Mouse (Mus musculus) monocyte, adult 5-6 weeks (primary cell): ENCODE data around the gene Klc2. TPM values are rescaled to one million over a fixed set of nuclear protein-coding genes. Genes with fewer than 3 reads are reported as not detected.
"Not testable (repeated sequence)": the region's sequence is repeated elsewhere in the genome, so short reads cannot be mapped to it uniquely, and the experiment has no call there.

ENCODE experiments used
- ATAC-seq: fragments of 153-309, 156-312 bp; replicated peaks from 2 replicates; pipeline ENCODE4 v1.8.0; 2017; ENCODE audit warnings: mild to moderate bottlenecking; ENCODE audit not compliant: low TSS enrichment, insufficient number of reproducible peaks, severe bottlenecking, poor library complexity, low FRiP score
- total RNA-seq: library from RNA; stranded (forward); fragments of 200-1000, 200-491, 200-594 nt; gene quantifications from 3 replicates; pipeline ENCODE4 v1.2.3, GENCODE M21; 2017

The Klc2 gene
- total RNA-seq, 1 experiment from 2014 or later, result 9.2 TPM

GRCm38 (mm10) chr19:5107556-5108270, 10.6 kb downstream of the Klc2 start:
- ATAC-seq, result no peak

DNA sequence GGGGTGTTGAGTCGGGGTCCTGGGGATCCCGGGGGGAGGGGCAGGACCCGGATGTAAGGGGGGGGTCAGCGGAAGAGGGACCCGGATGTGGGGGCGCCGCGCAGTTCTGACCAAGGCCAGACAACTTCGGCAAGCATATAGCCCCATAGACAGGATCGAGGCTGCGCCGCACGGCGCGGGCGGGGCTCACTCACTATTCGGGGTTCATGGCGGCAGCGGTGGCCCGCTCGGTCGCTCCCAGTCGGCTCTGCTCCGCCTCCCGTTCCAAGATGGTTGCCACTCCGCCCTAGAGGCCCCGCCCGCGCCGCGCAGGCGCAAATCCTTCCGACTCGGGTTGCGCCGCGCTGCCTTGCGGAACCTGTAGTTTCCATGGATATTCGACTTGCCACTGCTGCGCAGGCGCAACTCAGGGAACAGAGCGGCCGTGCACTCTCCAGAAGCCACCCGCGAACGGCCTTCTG, 11.6 kb downstream of the Klc2 start, which contains the start of gene Rab1b:
Rab1b (minus strand) TSS at position 342 of the 461 bp plus-strand sequence.
- ATAC-seq, result peak; percentile 88

GRCm38 (mm10) chr19:5106074-5106473, 12.3 kb downstream of the Klc2 start:
- ATAC-seq, result no peak

- no peak for ATAC-seq
Measured at GRCm38 (mm10) chr19:5098363-5099143, 19.8 kb downstream of the Klc2 start, which contains the start of gene Cnih2. TSS of gene Cnih2 (minus strand) at chr19:5098521.

DNA sequence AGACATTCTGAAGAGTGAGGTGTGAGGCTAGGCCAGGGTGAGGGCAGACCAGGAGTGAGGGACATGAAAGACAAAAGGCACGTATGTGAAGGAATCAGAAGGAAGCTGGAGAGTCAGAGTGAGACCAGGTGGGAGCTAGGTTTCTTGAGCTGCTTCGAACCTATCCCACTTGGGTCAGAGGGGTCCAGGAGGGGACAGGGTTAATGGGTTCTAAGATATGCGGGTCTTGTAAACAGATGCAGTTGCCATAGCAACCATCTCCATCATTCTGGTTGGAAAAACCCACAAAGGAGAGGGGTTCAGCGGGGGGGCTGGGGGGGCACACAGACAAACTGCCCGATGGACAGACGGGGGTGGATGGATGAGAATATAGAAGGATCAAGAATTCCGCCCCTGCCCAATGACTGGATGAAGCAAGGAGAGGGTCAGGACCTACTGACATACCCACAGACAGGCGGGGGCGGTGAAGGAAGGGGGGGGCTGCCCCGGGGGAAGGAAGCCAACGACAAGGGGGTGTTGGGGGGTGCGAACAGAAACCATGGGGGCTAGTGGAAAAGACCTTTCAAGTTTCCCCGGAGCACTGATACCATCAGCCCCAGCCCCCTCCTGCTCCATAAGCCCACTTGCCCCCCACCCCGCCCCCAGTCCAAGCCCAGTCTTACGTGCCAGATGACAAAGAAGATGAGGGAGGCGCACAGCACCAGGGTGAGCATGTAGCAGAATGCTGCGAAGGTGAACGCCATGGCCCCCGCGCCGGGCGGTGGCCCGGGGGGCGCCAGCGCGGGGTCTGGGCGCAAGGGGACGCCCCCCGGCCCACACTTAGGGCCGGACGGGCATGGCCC, 20.6 kb downstream of the Klc2 start:
- no peak for ATAC-seq

GRCm38 (mm10) chr19:5095887-5096474, 22.4 kb downstream of the Klc2 start:
- no peak for ATAC-seq

DNA sequence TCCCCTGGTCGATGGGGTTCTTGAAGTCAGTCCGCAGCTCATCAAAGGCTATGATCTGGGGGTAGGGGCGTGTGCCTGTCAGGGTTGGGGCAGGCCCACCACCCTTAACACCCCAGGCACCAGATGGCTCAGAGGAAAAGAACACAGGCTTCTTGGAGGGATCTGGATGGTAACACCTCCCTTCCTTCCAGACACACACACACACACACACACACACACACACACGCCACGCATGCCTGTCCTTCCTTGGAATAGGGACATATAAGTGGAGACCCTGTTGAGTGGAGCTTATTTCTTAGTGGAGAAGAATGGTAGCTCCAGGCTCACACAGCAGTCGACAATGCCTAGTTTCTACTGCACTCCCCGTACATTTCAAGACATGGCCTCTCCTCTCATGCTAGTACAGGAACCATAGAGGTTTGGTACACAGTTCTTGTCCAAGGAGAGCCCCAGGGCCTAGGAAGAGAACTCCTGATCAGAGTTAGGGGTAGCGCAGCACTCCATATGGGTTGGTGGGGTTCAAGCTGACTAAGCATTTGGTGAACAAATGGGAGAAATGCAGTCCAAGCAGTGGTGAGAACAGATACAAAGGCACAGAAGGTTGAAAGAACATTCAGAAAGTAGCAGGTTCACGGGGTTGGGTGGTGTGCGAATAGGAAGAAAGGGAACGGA, 23.5 kb downstream of the Klc2 start:
- no peak for ATAC-seq

DNA sequence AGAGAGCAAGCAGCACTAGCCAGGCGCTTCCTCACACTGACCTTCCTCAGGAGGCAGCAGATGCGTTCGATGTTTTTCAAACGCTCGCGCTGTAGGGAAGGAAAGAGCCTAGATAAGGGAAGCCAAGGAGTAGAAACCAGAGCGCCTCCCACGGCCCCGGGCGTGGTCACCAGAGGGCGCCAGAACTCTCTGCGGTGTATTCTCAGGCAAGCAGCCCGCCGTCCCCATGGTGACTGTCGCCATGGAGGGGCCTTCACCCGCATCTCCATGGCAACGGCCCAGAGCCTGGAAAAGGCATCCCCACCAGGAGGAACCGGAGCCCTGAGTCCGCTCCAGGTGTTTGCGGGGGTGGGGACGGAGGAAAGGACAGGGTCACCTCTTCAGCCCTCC, 24.1 kb downstream of the Klc2 start:
- ATAC-seq, result peak; percentile 72

DNA sequence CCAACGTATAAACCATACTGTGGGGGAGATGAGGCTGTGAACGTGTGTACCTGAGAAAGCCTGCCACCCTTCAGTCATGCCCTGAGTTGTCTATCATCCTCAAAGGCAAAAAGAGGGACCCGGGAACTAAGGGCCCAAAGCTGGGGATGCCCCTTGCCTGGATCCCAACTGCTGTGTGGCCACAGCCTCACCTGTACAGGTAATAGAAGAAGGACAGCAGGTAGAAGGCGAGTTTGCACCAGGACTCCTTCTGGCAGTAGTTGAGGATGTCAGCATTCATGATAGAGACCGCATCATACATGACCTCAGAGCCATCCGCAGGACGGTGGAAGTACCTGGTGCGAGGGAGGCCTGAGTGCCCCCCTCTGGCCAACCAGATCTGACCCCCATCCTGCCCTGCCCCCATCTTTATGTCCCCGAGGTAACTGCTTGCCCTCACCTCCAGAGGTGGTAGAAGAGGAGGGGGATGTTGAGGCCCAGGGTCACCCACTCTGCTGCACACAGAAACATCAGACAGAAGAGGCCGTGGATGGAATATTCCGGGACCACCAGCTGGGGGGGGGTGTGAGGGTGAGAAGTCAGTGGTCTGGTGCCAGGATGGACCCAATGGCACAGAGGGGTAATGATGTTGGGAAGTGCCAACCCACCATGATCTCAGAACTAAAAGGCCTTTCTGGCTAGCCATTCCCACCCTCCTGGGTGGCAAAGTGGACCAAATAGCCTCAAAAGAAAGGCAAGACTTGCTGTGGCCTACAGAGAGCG, 24.7 kb downstream of the Klc2 start:
- ATAC-seq, result no peak

DNA sequence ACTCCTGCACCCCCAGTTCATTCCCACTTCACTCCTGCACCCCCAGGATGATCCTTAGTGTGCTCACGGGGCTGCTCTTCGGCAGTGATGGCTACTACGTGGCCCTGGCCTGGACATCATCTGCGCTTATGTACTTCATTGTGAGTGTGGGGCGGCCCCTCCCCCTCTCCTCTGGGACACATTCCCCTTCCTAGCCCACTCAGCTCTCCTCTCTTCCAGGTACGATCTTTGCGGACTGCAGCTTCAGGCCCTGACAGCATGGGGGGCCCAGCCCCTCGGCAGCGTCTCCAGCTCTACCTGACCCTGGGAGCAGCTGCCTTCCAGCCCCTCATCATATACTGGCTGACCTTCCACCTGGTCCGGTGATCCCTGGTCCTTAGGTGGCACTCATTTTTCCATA, 26.3 kb downstream of the Klc2 start:
- ATAC-seq, result no peak

GRCm38 (mm10) chr19:5089324-5089723, 29.0 kb downstream of the Klc2 start:
- no peak for ATAC-seq

- ATAC-seq, result peak; percentile 82
Measured at GRCm38 (mm10) chr19:5087884-5088728, 30.3 kb downstream of the Klc2 start, which contains the start of gene Yif1a. TSS of gene Yif1a (plus strand) at chr19:5088538.

DNA sequence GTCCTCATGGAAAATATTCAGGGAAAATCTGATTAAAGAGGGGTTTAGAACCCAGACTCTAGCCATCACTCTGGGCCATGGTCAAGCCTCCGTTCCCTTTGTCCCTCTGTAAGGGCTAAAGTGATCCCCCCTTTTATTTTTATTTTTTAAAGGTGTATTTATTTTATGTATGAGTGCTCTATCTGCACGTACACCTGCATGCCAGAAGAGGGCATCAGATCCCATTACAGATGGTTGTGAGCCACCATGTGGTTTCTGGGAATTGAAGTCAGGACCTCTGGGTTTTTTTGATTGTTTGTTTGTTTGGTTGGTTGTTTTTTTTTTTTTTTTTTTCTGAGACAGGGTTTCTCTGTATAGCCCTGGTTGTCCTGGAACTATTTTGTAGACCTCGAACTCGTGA, 31.8 kb downstream of the Klc2 start:
- not testable (repeated sequence) for ATAC-seq

DNA sequence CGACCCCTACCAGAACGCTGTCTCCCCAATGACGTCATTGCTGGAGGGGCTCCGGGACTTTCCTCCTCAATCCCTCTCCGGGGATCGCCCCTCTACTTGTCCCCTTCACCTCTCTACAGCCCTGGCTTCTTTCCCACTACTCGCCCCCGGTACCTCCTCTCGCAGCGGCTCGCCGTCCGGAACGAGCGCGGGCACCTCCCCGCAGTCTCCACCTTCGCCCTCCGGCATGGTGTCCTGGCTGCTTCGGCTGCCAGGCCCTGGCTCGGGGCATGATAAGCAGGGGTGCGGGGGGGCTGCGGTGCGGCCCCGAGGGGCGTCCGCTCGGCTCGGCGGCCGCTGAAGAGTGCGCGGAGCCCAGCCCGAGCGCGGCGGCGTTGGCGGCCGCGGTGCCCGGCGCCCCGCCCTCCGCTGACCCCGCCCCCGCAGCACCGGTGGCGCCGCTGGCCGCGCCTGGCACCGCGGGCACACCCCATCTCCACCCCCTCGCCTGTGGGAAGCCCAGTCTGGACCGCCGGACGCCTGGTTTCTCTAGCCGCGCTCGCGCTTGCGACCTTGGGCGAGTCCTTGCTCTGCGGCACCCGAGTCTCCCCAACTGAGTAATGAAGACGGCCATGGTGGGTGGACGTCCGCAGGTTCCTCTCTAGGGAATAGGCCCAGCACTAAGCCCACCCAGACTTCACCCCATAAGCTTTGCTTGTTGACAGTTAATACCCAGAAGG, 33.1 kb downstream of the Klc2 start, which contains the start of gene Tmem151a:
Tmem151a (minus strand) TSS at position 387 of the 719 bp plus-strand sequence.
- no peak for ATAC-seq

GRCm38 (mm10) chr19:5084834-5085144, 33.6 kb downstream of the Klc2 start:
- no peak for ATAC-seq
